Mouse (Mus musculus) limb, embryonic 10.5 days (tissue): ENCODE measurements at regions not wholly inside any gene's neighbourhood (a gene's known extent, or its start where the extent isn't known, plus 50 kb on each side); places are given as distances from the start of the nearest gene placed in this dataset.

Source experiments
- DNase-seq: peaks from one replicate; pipeline ENCODE4 v3.0.0-alpha.2; 2017; ENCODE audit warnings: low spot score
- H3K27ac ChIP-seq: fragments of 300-500 bp; sonication (generic); 2 replicates; pipeline ENCODE4 v1.5.1; 2016; ENCODE audit warnings: mild to moderate bottlenecking
- H3K27me3 ChIP-seq: fragments of 300-500 bp; sonication (generic); 2 replicates; pipeline ENCODE4 v1.6.1; 2016; ENCODE audit warnings: low read depth, mild to moderate bottlenecking; ENCODE audit not compliant: poor library complexity, severe bottlenecking
- H3K36me3 ChIP-seq: fragments of 300-500 bp; sonication (generic); 2 replicates; pipeline ENCODE4 v1.6.1; 2016; ENCODE audit warnings: mild to moderate bottlenecking, moderate library complexity
- H3K4me1 ChIP-seq: fragments of 300-500 bp; sonication (generic); 2 replicates; pipeline ENCODE4 v1.6.1; 2016
- H3K4me3 ChIP-seq: fragments of 300-500 bp; sonication (generic); 2 replicates; pipeline ENCODE4 v1.5.1; 2016; ENCODE audit warnings: mild to moderate bottlenecking, moderate library complexity
- H3K9me3 ChIP-seq: fragments of 300-500 bp; sonication (generic); replicated peaks from 2 replicates; pipeline ENCODE4 v1.6.1; 2016; ENCODE audit warnings: mild to moderate bottlenecking
- WGBS: fragments of 180-500 bp; shearing (Covaris S2); methylation state at CpG from one replicate; pipeline ENCODE4 v1.1.7; 2016; 5-methylcytosine and 5-hydroxymethylcytosine counted together

- no peaks in the 10 kb centered on the region for H3K36me3 ChIP-seq
- H3K4me1 ChIP-seq, result no peaks in the 10 kb centered on the region
- H3K27ac ChIP-seq, result no peak overlapping the region
- 84% methylated on average over 10 of the region's 10 CpGs for WGBS
- no peaks in the 10 kb centered on the region for H3K9me3 ChIP-seq
- H3K27me3 ChIP-seq, result no peaks in the 10 kb centered on the region
- no peak for DNase-seq
- H3K4me3 ChIP-seq, result no peak overlapping the region
These were observed 494.8 kb downstream of the Prim2 start for GRCm38 (mm10) chr1:33174646-33175435.

GRCm38 (mm10) chr1:33136991-33137390 lies 532.6 kb downstream of the Prim2 start:
- Histone ChIP-seq H3K9me3 (no peaks in the 10 kb centered on the region), H3K4me1 (no peaks in the 10 kb centered on the region), H3K27me3 (no peaks in the 10 kb centered on the region), H3K27ac (no peak overlapping the region), H3K36me3 (no peaks in the 10 kb centered on the region), H3K4me3 (no peak overlapping the region)
- no peak for DNase-seq
- WGBS, result 58% methylated on average over 7 of the region's 7 CpGs

GRCm38 (mm10) chr1:33130351-33130750 lies 539.2 kb downstream of the Prim2 start:
- no peaks in the 10 kb centered on the region for H3K4me1 ChIP-seq
- no peak overlapping the region for H3K4me3 ChIP-seq
- DNase-seq, result no peak
- no peaks in the 10 kb centered on the region for H3K27me3 ChIP-seq
- no peaks in the 10 kb centered on the region for H3K36me3 ChIP-seq
- H3K9me3 ChIP-seq, result no peaks in the 10 kb centered on the region
- H3K27ac ChIP-seq, result no peak overlapping the region
- 95% methylated on average over 1 of the region's 1 CpGs for WGBS

- no peaks in the 10 kb centered on the region for H3K9me3 ChIP-seq
- H3K27me3 ChIP-seq, result no peaks in the 10 kb centered on the region
- DNase-seq, result no peak
- H3K4me1 ChIP-seq, result no peaks in the 10 kb centered on the region
- no peak overlapping the region for H3K4me3 ChIP-seq
- no peak overlapping the region for H3K27ac ChIP-seq
- H3K36me3 ChIP-seq, result no peaks in the 10 kb centered on the region
- 91% methylated on average over 7 of the region's 7 CpGs for WGBS
These were observed 544.5 kb downstream of the Prim2 start for GRCm38 (mm10) chr1:33125062-33125461.

DNA sequence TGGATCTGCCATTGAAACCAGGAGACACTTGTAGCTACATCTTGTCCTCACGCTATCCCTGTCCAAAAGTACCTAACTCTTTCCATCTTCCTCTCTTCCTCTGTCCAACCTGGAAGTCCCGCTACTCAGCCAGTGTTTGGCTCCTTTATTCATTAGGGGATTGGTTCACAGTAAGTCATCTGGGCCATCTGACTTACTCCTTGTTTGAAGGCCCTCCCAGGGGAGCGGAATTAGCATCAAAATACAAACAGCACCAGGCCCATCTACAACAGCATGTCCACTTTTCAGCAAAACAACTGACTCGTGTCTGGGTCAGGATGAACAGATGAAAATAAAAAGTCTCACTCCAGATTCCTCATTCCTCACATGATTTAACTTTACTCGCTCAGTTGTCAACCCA lies 559.2 kb upstream of the Gm5415 start:
- Histone ChIP-seq H3K36me3 (no peaks in the 10 kb centered on the region), H3K27me3 (no peaks in the 10 kb centered on the region), H3K9me3 (no peaks in the 10 kb centered on the region), H3K4me3 (no peak overlapping the region), H3K27ac (no peak overlapping the region), H3K4me1 (no peaks in the 10 kb centered on the region)
- DNase-seq, result no peak
- WGBS, result 83% methylated on average over 5 of the region's 5 CpGs

GRCm38 (mm10) chr1:33104296-33104695 lies 557.2 kb upstream of the Gm5415 start:
- Histone ChIP-seq H3K4me3 (no peak overlapping the region), H3K27me3 (no peaks in the 10 kb centered on the region), H3K9me3 (no peaks in the 10 kb centered on the region), H3K36me3 (no peaks in the 10 kb centered on the region), H3K27ac (no peak overlapping the region), H3K4me1 (no peaks in the 10 kb centered on the region)
- no peak for DNase-seq
- WGBS, result 95% methylated on average over 1 of the region's 1 CpGs

DNA sequence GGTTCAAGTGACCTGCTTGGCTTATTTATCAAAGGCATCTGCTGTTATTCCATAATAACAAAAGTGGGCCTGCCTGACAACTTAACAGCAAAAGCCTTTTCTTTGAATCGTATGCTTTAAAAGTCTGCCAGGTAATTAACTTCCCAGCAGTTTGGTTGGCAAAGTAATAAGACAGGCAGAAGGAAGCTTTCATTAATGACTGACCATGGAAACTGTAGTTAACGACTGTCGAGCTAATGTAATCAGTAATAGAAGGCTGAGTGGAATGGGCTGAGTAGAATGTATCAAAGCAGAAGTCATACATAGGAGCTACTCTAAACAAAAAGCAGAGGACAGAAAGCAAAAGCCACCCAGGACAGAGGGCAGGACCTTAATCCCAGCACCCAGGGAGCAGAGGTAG lies 551.0 kb upstream of the Gm5415 start:
- Histone ChIP-seq H3K4me1 (no peaks in the 10 kb centered on the region), H3K36me3 (no peaks in the 10 kb centered on the region), H3K27ac (no peak overlapping the region), H3K4me3 (no peak overlapping the region), H3K27me3 (no peaks in the 10 kb centered on the region), H3K9me3 (no peaks in the 10 kb centered on the region)
- 71% methylated on average over 3 of the region's 3 CpGs for WGBS
- DNase-seq, result no peak

DNA sequence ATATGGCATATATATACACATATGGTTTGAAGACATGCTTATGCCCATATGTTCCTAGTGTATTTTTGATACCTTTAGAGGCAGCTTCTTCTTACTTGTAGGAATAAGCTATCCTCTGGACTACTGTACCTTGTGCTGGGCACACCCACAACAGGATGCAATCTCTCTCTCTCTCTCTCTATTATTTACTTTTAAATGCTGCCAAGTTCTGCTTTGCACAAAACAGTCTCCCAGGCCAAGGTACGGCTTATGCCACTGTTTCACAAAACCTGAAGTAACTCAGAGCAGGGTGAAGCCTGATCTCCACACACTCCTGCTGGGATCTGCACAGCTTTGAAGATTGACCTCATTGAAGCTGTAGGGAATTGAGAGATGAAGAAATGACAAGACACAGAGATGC lies 549.8 kb upstream of the Gm5415 start:
- Histone ChIP-seq H3K9me3 (no peaks in the 10 kb centered on the region), H3K27me3 (no peaks in the 10 kb centered on the region), H3K27ac (no peak overlapping the region), H3K36me3 (no peaks in the 10 kb centered on the region), H3K4me3 (no peak overlapping the region), H3K4me1 (no peaks in the 10 kb centered on the region)
- no peak for DNase-seq
- 92% methylated on average over 1 of the region's 1 CpGs for WGBS

GRCm38 (mm10) chr1:33074551-33074950 lies 527.5 kb upstream of the Gm5415 start:
- no peaks in the 10 kb centered on the region for H3K27me3 ChIP-seq
- no peaks in the 10 kb centered on the region for H3K36me3 ChIP-seq
- no peak for DNase-seq
- no peak overlapping the region for H3K27ac ChIP-seq
- 91% methylated on average over 1 of the region's 1 CpGs for WGBS
- H3K4me3 ChIP-seq, result no peak overlapping the region
- no peaks in the 10 kb centered on the region for H3K9me3 ChIP-seq
- no peaks in the 10 kb centered on the region for H3K4me1 ChIP-seq

DNA sequence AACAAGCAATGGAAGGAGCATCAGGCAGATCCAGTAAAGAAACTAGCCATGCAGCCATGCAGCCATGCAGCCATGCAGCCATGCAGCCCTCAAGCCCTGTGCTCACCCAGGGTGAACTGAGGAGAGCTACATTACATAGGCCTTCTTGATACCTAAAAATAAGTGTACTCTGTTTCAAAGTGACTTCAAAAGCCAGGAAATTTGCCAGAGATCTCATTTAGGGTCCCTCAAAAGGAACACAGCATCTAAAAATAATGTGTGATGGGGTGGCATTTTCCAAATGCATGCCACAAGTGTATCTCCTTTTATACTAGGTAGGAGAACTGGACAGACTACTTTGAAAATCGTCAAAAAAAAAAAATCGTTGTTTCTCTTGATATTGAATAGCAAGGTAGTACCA lies 510.9 kb upstream of the Gm5415 start:
- H3K4me3 ChIP-seq, result no peak overlapping the region

GRCm38 (mm10) chr1:33044388-33044787 lies 497.3 kb upstream of the Gm5415 start:
- no peak for DNase-seq
- WGBS, result 88% methylated on average over 2 of the region's 2 CpGs
- no peaks in the 10 kb centered on the region for H3K36me3 ChIP-seq
- no peaks in the 10 kb centered on the region for H3K27me3 ChIP-seq
- H3K27ac ChIP-seq, result no peak overlapping the region
- no peak overlapping the region for H3K4me3 ChIP-seq
- no peaks in the 10 kb centered on the region for H3K9me3 ChIP-seq
- H3K4me1 ChIP-seq, result no peaks in the 10 kb centered on the region

More for the DNA sequence above, 510.9 kb upstream of the Gm5415 start:
- no peaks in the 10 kb centered on the region for H3K36me3 ChIP-seq
- no peak overlapping the region for H3K27ac ChIP-seq
- DNase-seq, result no peak
- H3K4me1 ChIP-seq, result no peaks in the 10 kb centered on the region
- H3K27me3 ChIP-seq, result no peaks in the 10 kb centered on the region
- 85% methylated on average over 2 of the region's 2 CpGs for WGBS
- H3K9me3 ChIP-seq, result no peaks in the 10 kb centered on the region

- no peaks in the 10 kb centered on the region for H3K4me1 ChIP-seq
- no peaks in the 10 kb centered on the region for H3K27me3 ChIP-seq
- no peaks in the 10 kb centered on the region for H3K9me3 ChIP-seq
- WGBS, result 62% methylated on average over 2 of the region's 2 CpGs
- no peak overlapping the region for H3K4me3 ChIP-seq
- no peaks in the 10 kb centered on the region for H3K36me3 ChIP-seq
- H3K27ac ChIP-seq, result no peak overlapping the region
- no peak for DNase-seq
These were observed 495.3 kb upstream of the Gm5415 start for GRCm38 (mm10) chr1:33042424-33042823.

GRCm38 (mm10) chr1:33040740-33041139 lies 493.6 kb upstream of the Gm5415 start:
- Histone ChIP-seq H3K9me3 (no peaks in the 10 kb centered on the region), H3K27me3 (no peaks in the 10 kb centered on the region), H3K36me3 (no peaks in the 10 kb centered on the region), H3K27ac (no peak overlapping the region), H3K4me1 (no peaks in the 10 kb centered on the region), H3K4me3 (no peak overlapping the region)
- no peak for DNase-seq
- WGBS, result 90% methylated on average over 4 of the region's 4 CpGs

DNA sequence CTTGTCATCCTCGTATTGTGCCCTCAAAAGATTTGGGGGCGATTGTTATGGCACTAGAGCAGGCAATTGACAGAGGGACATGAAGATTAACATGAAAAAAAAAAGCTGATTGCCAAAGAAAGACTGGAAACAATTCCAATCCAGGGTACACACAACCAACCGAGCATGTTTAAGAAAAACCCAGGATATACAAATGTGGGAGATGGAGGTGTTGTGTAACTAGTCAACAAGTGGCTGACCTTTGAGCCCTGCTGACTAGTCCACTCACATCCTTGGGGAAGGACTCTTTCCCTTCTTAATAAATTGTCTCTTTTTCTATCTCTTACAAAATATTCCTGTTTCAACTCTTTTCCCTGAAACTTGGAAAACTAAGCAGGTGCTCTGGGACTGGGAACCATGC lies 484.9 kb upstream of the Gm5415 start:
- H3K9me3 ChIP-seq, result no peaks in the 10 kb centered on the region
- H3K4me3 ChIP-seq, result no peak overlapping the region
- no peaks in the 10 kb centered on the region for H3K27me3 ChIP-seq
- no peak for DNase-seq
- no peaks in the 10 kb centered on the region for H3K4me1 ChIP-seq
- 89% methylated on average over 3 of the region's 3 CpGs for WGBS
- H3K36me3 ChIP-seq, result no peaks in the 10 kb centered on the region
- no peak overlapping the region for H3K27ac ChIP-seq
